Mouse (Mus musculus) midbrain, embryonic 10.5 days (tissue): ENCODE data around the gene Taok2. TPM values are rescaled to one million over a fixed set of nuclear protein-coding genes. Genes with fewer than 3 reads are reported as not detected.
A peak's percentile ranks its signal among the peaks of the same experiment; 100 is the strongest.

Experiments
- DNase-seq: peaks from one replicate; pipeline ENCODE4 v3.0.0-alpha.2; 2017; ENCODE audit warnings: low spot score
- H3K27ac ChIP-seq: fragments of 300-500 bp; sonication (generic); replicated peaks from 2 replicates; pipeline ENCODE4 v1.5.1; 2016; ENCODE audit warnings: mild to moderate bottlenecking
- H3K27me3 ChIP-seq: fragments of 300-500 bp; sonication (generic); 2 replicates; pipeline ENCODE4 v1.6.1; 2016; ENCODE audit warnings: low read depth, mild to moderate bottlenecking; ENCODE audit not compliant: poor library complexity, severe bottlenecking
- H3K36me3 ChIP-seq: fragments of 300-500 bp; sonication (generic); 2 replicates; pipeline ENCODE4 v1.6.1; 2016; ENCODE audit warnings: mild to moderate bottlenecking, moderate library complexity
- H3K4me1 ChIP-seq: fragments of 300-500 bp; sonication (generic); 2 replicates; pipeline ENCODE4 v1.6.1; 2016
- H3K4me3 ChIP-seq: fragments of 300-500 bp; sonication (generic); 2 replicates; pipeline ENCODE4 v1.5.1; 2016; ENCODE audit warnings: mild to moderate bottlenecking, moderate library complexity
- H3K9me3 ChIP-seq: fragments of 300-500 bp; sonication (generic); replicated peaks from 2 replicates; pipeline ENCODE4 v1.6.1; 2016; ENCODE audit warnings: mild to moderate bottlenecking
- WGBS: fragments of 180-500 bp; shearing (Covaris S2); methylation state at CpG from one replicate; pipeline ENCODE4 v1.1.7; 2016; 5-methylcytosine and 5-hydroxymethylcytosine counted together
- polyA plus RNA-seq: library from polyadenylated mRNA; unstranded; fragments of >200 nt; fragmentation: Nextera tagmentation; extraction: Ambion mirVana; gene quantifications from 2 replicates; pipeline ENCODE4 v1.2.1, GENCODE M21; 2016

Taok2 gene
- polyA plus RNA-seq, 1 experiment from 2014 or later: 53.2 TPM

GRCm38 (mm10) chr7:126867534-126867933 is 17.0 kb downstream of the Taok2 start:
- 94% methylated on average over 2 of the region's 2 CpGs for WGBS

GRCm38 (mm10) chr7:126863791-126864190 is 20.7 kb downstream of the Taok2 start:
- Histone ChIP-seq H3K27me3 (no peaks in the 10 kb centered on the region), H3K4me1 (peaks cover 40% of the 10 kb centered on the region), H3K9me3 (no peaks in the 10 kb centered on the region), H3K4me3 (peak overlapping the region; percentile 72), H3K27ac (peak overlapping the region; percentile 94), H3K36me3 (peaks cover 79% of the 10 kb centered on the region)
- WGBS: 71% methylated on average over 6 of the region's 6 CpGs
- DNase-seq: no peak

More at GRCm38 (mm10) chr7:126867534-126867933, 17.0 kb downstream of the Taok2 start:
- Histone ChIP-seq H3K4me3 (no peak overlapping the region), H3K4me1 (peaks cover 31% of the 10 kb centered on the region), H3K9me3 (no peaks in the 10 kb centered on the region), H3K27ac (no peak overlapping the region), H3K27me3 (no peaks in the 10 kb centered on the region), H3K36me3 (peaks cover 95% of the 10 kb centered on the region)
- no peak for DNase-seq

DNA sequence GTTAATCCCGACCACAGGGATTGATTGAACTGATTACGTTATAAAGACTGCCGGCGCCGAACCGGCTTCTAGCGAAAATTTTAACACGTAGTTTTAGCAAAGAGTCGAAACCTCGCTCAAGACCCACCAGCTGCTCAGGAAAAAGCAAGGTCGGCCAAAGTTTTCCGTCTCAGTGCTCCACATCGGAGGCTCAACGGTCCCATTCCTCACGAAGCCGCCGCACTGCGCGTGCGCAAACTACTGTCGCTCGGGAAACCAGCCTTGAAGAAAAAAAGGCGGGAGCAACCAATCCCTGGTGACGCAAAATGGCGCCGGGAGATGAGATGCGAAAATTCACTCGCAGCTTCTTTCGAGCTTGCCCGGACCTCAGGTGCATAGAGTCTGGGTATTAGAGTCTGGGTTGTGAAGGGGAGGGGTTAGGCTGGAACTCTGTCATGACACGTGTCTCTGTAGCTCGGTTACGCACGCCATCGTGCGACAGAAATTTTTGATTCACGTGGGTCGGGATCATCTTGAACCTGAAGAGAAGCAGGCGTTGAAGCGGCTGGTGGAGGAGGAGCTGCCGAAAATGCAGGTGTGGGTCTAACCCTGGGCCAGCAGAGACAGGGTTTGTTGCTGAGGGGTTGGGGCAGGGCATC is 22.2 kb downstream of the Taok2 start, which contains the start of gene Ino80e:
Gene Ino80e, minus strand, starts transcription at position 231 of the 638 bp plus-strand sequence.
- H3K4me1 ChIP-seq: peaks cover 40% of the 10 kb centered on the region
- peaks cover 79% of the 10 kb centered on the region for H3K36me3 ChIP-seq
- H3K4me3 ChIP-seq: peak within 1 kb of the TSS; percentile 72
- H3K27ac ChIP-seq: peak within 1 kb of the TSS; percentile 94
- H3K9me3 ChIP-seq: no peaks in the 10 kb centered on the region
- WGBS: under 1% methylated on average over 41 of the region's 41 CpGs
- H3K27me3 ChIP-seq: no peaks in the 10 kb centered on the region
- DNase-seq: peak; percentile 95

- H3K27me3 ChIP-seq: no peaks in the 10 kb centered on the region
- H3K4me1 ChIP-seq: peaks cover 39% of the 10 kb centered on the region
- no peaks in the 10 kb centered on the region for H3K9me3 ChIP-seq
- peak within 1 kb of the TSS; percentile 72 for H3K4me3 ChIP-seq
- peaks cover 79% of the 10 kb centered on the region for H3K36me3 ChIP-seq
- WGBS: 3% methylated on average over 42 of the region's 42 CpGs
- peak; percentile 93 for DNase-seq
- H3K27ac ChIP-seq: peak within 1 kb of the TSS; percentile 94
Observed at GRCm38 (mm10) chr7:126861429-126862130, 22.9 kb downstream of the Taok2 start, which contains the start of gene Hirip3. Hirip3 (plus strand) TSS chr7:126861972.

DNA sequence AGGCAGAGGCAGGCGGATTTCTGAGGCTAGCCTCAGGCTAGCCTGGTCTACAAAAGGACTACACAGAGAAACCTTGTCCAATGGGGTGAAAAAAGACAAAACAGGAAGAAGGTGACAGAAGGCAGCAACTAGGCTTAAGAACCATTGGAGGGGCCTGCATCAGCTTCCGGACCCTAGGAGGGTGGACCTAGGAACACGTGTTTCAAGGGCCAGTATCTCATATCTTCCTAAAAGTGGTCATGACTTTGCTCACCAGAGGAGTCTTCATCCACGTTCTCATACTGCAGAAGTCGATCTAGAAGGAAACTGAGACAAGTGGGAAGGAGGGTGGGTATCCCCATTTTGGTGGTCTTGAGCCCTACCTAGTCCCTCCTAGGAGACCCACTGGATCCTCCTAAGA is 23.5 kb downstream of the Taok2 start:
- H3K4me1 ChIP-seq: peaks cover 37% of the 10 kb centered on the region
- WGBS: 82% methylated on average over 5 of the region's 5 CpGs
- H3K27me3 ChIP-seq: no peaks in the 10 kb centered on the region
- no peak for DNase-seq
- H3K9me3 ChIP-seq: no peaks in the 10 kb centered on the region
- H3K4me3 ChIP-seq: peak overlapping the region; percentile 72
- H3K27ac ChIP-seq: peak overlapping the region; percentile 94
- peaks cover 79% of the 10 kb centered on the region for H3K36me3 ChIP-seq

- H3K4me1 ChIP-seq: peaks cover 27% of the 10 kb centered on the region
- 83% methylated on average over 9 of the region's 9 CpGs for WGBS
- H3K36me3 ChIP-seq: peaks cover 90% of the 10 kb centered on the region
- no peaks in the 10 kb centered on the region for H3K9me3 ChIP-seq
- H3K4me3 ChIP-seq: no peak overlapping the region
- H3K27ac ChIP-seq: no peak overlapping the region
- no peak for DNase-seq
- 0 out of 2 replicates have a peak, but pooled peaks cover 4% of the 10 kb centered on the region for H3K27me3 ChIP-seq
Observed at GRCm38 (mm10) chr7:126856741-126857420, 27.6 kb downstream of the Taok2 start.

DNA sequence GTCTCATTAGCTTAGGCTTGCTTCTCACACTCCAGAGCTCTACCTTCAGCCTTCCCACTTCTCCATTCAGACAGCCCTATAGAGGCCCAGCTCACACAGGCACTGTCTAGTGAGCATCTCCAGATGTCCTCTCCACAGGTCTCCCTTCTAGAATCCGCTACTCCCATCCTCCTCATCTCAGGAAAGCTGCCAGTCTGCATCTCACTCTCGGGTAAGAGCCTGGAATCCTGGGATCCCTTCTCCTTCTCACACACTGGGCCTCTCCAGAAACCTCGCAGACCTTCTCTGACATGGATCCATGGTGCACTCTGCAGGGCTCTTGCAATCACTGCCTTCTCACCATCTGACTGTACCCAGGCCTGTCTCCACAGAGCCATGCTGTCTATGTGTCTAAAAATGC is 28.9 kb downstream of the Taok2 start:
- Histone ChIP-seq H3K27me3 (peaks cover 16% of the 10 kb centered on the region; the same call in 1 of the 2 replicates), H3K4me3 (no peak overlapping the region), H3K27ac (no peak overlapping the region), H3K36me3 (peaks cover 100% of the 10 kb centered on the region), H3K4me1 (peaks cover 30% of the 10 kb centered on the region), H3K9me3 (no peaks in the 10 kb centered on the region)
- 82% methylated on average over 3 of the region's 3 CpGs for whole genome bisulfite sequencing
- DNase-seq: no peak

- no peak overlapping the region for H3K27ac ChIP-seq
- peaks cover 38% of the 10 kb centered on the region for H3K27me3 ChIP-seq
- H3K36me3 ChIP-seq: peaks cover 81% of the 10 kb centered on the region
- WGBS: 89% methylated on average over 5 of the region's 5 CpGs
- DNase-seq: no peak
- peaks cover 39% of the 10 kb centered on the region for H3K4me1 ChIP-seq
- no peaks in the 10 kb centered on the region for H3K9me3 ChIP-seq
- no peak overlapping the region; the same call in 1 of the 2 replicates for H3K4me3 ChIP-seq
Observed at GRCm38 (mm10) chr7:126853454-126853853, 31.0 kb downstream of the Taok2 start.

GRCm38 (mm10) chr7:126851192-126851591 is 33.3 kb downstream of the Taok2 start:
- no peak overlapping the region for H3K4me3 ChIP-seq
- DNase-seq: no peak
- H3K9me3 ChIP-seq: no peaks in the 10 kb centered on the region
- peaks cover 59% of the 10 kb centered on the region for H3K36me3 ChIP-seq
- peaks cover 59% of the 10 kb centered on the region for H3K27me3 ChIP-seq
- peaks cover 55% of the 10 kb centered on the region for H3K4me1 ChIP-seq
- 0 out of 2 replicates have a peak overlapping the region, but pooled peaks have one; percentile 4 for H3K27ac ChIP-seq
- 30% methylated on average over 12 of the region's 12 CpGs for WGBS

- Histone ChIP-seq H3K4me3 (no peak overlapping the region), H3K4me1 (peaks cover 55% of the 10 kb centered on the region), H3K9me3 (no peaks in the 10 kb centered on the region), H3K27ac (no peak overlapping the region), H3K27me3 (peaks cover 59% of the 10 kb centered on the region), H3K36me3 (peaks cover 48% of the 10 kb centered on the region)
- WGBS: 89% methylated on average over 6 of the region's 6 CpGs
- DNase-seq: no peak
Observed at GRCm38 (mm10) chr7:126850161-126850560, 34.3 kb downstream of the Taok2 start.

- 34% methylated on average over 10 of the region's 10 CpGs for WGBS
- peaks cover 59% of the 10 kb centered on the region for H3K27me3 ChIP-seq
- no peaks in the 10 kb centered on the region for H3K9me3 ChIP-seq
- H3K27ac ChIP-seq: peak overlapping the region; percentile 89
- H3K4me1 ChIP-seq: peaks cover 57% of the 10 kb centered on the region
- no peak for DNase-seq
- peak overlapping the region; percentile 82 for H3K4me3 ChIP-seq
- H3K36me3 ChIP-seq: peaks cover 35% of the 10 kb centered on the region
Observed at GRCm38 (mm10) chr7:126848794-126849193, 35.7 kb downstream of the Taok2 start.
